Mouse (Mus musculus): ENCODE results near the gene Tnni2.

DNA sequence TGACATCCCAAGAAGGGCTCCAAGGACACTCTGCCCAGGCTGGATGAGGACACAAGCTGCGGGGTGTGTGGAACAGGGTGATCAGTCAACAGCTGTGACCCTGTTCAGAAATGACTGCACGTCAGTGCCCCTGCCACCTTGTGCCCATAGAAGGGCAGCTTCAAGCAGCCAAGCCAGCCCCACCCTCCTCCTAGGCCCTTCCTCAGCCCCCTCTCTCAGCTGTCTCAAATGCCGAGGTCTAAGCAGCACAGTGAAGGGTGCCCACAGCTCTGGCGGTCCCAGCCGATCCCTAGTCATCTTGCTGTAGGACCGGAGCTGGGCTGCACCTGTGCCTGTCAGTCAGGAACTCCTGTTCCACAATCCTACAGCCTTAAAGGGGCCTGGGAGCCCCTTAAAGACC lies 20.6 kb downstream of the Tnni2 start:
- TF ChIP-seq CTCF (IDR thresholded peaks at IDR 0.05; ENCODE audit: borderline replicate concordance, control insufficient read depth, extremely low read depth, insufficient read depth, low read length, poor library complexity) (no peak), POLR2A (IDR thresholded peaks at IDR 0.05; ENCODE audit: control insufficient read depth, extremely low read depth, insufficient read depth, low read length, poor library complexity) (no peak)
